Mouse (Mus musculus) heart, postnatal 0 days (tissue): ENCODE data around the gene Csrp3. TPM values are rescaled to one million over a fixed set of nuclear protein-coding genes. Genes with fewer than 3 reads are reported as not detected.
A peak's percentile ranks its signal among the peaks of the same experiment; 100 is the strongest.

Experiments
- ATAC-seq: fragments of 200-750 bp; cut with Nextera tagmentation; 2 replicates; pipeline ENCODE4 v1.8.0; 2017; ENCODE audit warnings: low read depth, moderate number of reproducible peaks, moderate library complexity; ENCODE audit not compliant: insufficient read depth
- DNase-seq: peaks from one replicate; pipeline ENCODE4 v3.0.0-alpha.2; 2016; ENCODE audit warnings: low spot score
- H3K27ac ChIP-seq: fragments of 300-500 bp; sonication (generic); 2 replicates; pipeline ENCODE4 v1.5.1; 2014; ENCODE audit warnings: low read depth, mild to moderate bottlenecking
- H3K27me3 ChIP-seq: fragments of 300-500 bp; sonication (generic); 2 replicates; pipeline ENCODE4 v1.6.1; 2014; ENCODE audit warnings: low read length, mixed read lengths; ENCODE audit not compliant: control insufficient read depth, insufficient read depth
- H3K36me3 ChIP-seq: fragments of 300-500 bp; sonication (generic); replicated peaks from 2 replicates; pipeline ENCODE4 v1.6.1; 2014; ENCODE audit warnings: low read length, mixed read lengths; ENCODE audit not compliant: control insufficient read depth, insufficient read depth
- H3K4me1 ChIP-seq: fragments of 300-500 bp; sonication (generic); 2 replicates; pipeline ENCODE4 v1.6.1; 2014; ENCODE audit warnings: antibody characterized with exemption; ENCODE audit not compliant: control insufficient read depth, insufficient read depth
- H3K4me2 ChIP-seq: fragments of 300-500 bp; sonication (generic); 2 replicates; pipeline ENCODE4 v1.6.1; 2014; ENCODE audit warnings: low read depth, mild to moderate bottlenecking, low read length, moderate library complexity
- H3K4me3 ChIP-seq: fragments of 300-500 bp; sonication (generic); 2 replicates; pipeline ENCODE4 v1.5.1; 2014; ENCODE audit warnings: low read depth, low read length
- H3K9ac ChIP-seq: fragments of 300-500 bp; sonication (generic); replicated peaks from 2 replicates; pipeline ENCODE4 v1.6.1; 2014; ENCODE audit warnings: low read depth, low read length, mixed read lengths
- H3K9me3 ChIP-seq: fragments of 300-500 bp; sonication (generic); replicated peaks from 2 replicates; pipeline ENCODE4 v1.6.1; 2016; ENCODE audit warnings: low read length; ENCODE audit not compliant: control insufficient read depth
- CTCF ChIP-seq: IDR thresholded peaks from 2 replicates; pipeline ENCODE4 v1.5.1; 2016; ENCODE audit warnings: antibody characterized with exemption, control low read depth, low read depth
- EP300 ChIP-seq: IDR thresholded peaks from 2 replicates; pipeline ENCODE4 v1.6.1; 2016; ENCODE audit warnings: antibody characterized with exemption, low read depth
- WGBS: fragments of 180-500 bp; shearing (Covaris S2); extraction: QIAGEN DNeasy Blood & Tissue Kit; methylation state at CpG from one replicate; pipeline ENCODE4 v1.1.7; 2014; 5-methylcytosine and 5-hydroxymethylcytosine counted together
- polyA plus RNA-seq: library from polyadenylated mRNA; unstranded; fragments of >200 nt; fragmentation: Nextera tagmentation; extraction: Ambion mirVana; gene quantifications from 2 replicates; pipeline ENCODE4 v1.2.1, GENCODE M21; 2015
- total RNA-seq: library from RNA; depleted of rRNA; stranded (reverse); fragments of >200 nt; gene quantifications from 2 replicates; pipeline ENCODE4 v1.2.3, GENCODE M21; 2014; ENCODE audit warnings: low replicate concordance

Gene Csrp3
- total and polyA plus RNA-seq, 2 experiments from 2014 or later: 1,464 to 1,928 TPM

GRCm38 (mm10) chr7:48893093-48893492 lies 45.3 kb upstream of the Csrp3 start:
- no peaks in the 10 kb centered on the region for H3K9me3 ChIP-seq
- H3K4me2 ChIP-seq: no peak overlapping the region
- H3K4me1 ChIP-seq: peaks cover 28% of the 10 kb centered on the region
- H3K27me3 ChIP-seq: no peaks in the 10 kb centered on the region
- no peak overlapping the region for H3K4me3 ChIP-seq
- DNase-seq (no peak), ATAC-seq (no peak)
- no peak overlapping the region for H3K27ac ChIP-seq
- no peak for TF ChIP-seq CTCF
- TF ChIP-seq EP300: no peak
- 86% methylated on average over 7 of the region's 7 CpGs for WGBS
- H3K36me3 ChIP-seq: no peaks in the 10 kb centered on the region
- H3K9ac ChIP-seq: no peak overlapping the region

DNA sequence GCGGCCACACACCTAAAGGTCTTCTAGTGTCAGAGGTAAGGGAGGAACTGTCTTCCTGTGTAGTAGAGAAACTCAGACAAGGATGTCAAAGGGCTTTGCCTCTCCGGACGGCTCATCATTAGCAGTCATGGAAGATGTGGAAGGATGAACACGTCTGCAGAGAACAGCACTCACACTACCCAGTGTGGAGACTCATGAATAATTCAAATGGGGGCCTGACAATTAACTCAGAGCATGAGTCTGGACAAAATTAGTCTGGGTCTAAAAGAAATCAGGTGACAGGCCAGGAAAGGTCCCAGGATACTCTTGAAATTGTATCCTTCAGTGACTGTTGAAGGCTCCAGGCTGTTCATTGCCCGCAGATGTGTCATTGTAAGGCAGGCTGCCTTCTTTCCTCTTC lies 43.2 kb upstream of the Csrp3 start:
- Histone ChIP-seq H3K27ac (no peak overlapping the region), H3K9ac (no peak overlapping the region), H3K4me2 (no peak overlapping the region), H3K4me1 (peaks cover 14% of the 10 kb centered on the region; the same call in 1 of the 2 replicates), H3K27me3 (no peaks in the 10 kb centered on the region), H3K4me3 (no peak overlapping the region), H3K9me3 (no peaks in the 10 kb centered on the region), H3K36me3 (no peaks in the 10 kb centered on the region)
- ATAC-seq (no peak), DNase-seq (no peak)
- 77% methylated on average over 5 of the region's 5 CpGs for WGBS
- TF ChIP-seq CTCF (no peak), EP300 (no peak)

DNA sequence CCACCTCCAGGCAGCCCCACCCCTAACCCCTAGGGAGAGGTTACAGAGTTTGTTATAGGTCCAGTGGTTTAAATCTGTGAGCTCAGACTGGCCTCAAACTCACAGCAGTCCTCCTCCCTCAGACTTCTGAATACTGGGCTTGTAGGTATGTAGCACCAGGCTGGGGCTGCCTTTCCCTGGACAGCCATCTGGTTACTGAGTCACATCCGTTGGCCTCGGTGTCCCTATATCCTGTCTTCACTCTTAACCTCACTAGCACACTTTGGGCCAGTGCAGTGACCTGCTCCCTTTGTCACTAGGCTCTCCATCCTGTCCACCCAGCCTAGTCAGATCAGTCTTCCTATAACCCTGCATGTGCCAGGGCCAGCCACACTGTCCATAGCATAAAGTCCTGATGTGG lies 40.9 kb upstream of the Csrp3 start:
- Histone ChIP-seq H3K36me3 (no peaks in the 10 kb centered on the region), H3K27ac (no peak overlapping the region), H3K4me2 (no peak overlapping the region), H3K9me3 (no peaks in the 10 kb centered on the region), H3K9ac (no peak overlapping the region), H3K4me1 (no peaks in the 10 kb centered on the region), H3K27me3 (no peaks in the 10 kb centered on the region), H3K4me3 (no peak overlapping the region)
- DNase-seq (no peak), ATAC-seq (peak; percentile 55)
- no peak for TF ChIP-seq CTCF
- TF ChIP-seq EP300: no peak
- 51% methylated on average over 2 of the region's 2 CpGs for WGBS

GRCm38 (mm10) chr7:48887973-48888372 lies 40.1 kb upstream of the Csrp3 start:
- Histone ChIP-seq H3K4me3 (no peak overlapping the region), H3K4me2 (no peak overlapping the region), H3K9ac (no peak overlapping the region), H3K36me3 (no peaks in the 10 kb centered on the region), H3K27ac (no peak overlapping the region), H3K4me1 (no peaks in the 10 kb centered on the region), H3K27me3 (no peaks in the 10 kb centered on the region), H3K9me3 (no peaks in the 10 kb centered on the region)
- DNase-seq (no peak), ATAC-seq (no peak)
- TF ChIP-seq EP300 (no peak), CTCF (no peak)
- 30% methylated on average over 8 of the region's 8 CpGs for WGBS

DNA sequence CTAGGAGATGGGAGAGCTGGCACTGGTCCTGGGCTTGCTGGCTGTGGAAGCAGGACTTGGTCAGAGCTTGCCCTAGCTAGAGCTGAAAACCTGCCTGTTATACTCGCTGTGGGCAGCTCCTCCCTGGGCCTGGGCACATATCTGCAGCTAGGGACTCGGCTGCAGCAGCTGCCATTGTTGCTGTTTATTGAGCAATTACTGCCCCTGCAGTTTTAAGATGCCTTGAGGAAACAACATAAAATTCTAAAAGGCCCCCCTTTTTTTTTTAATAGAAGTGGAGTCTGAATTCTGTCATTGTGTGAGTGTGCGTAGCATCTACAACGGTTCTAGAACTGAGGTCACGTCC lies 36.4 kb upstream of the Csrp3 start:
- TF ChIP-seq CTCF: no peak
- TF ChIP-seq EP300: no peak
- H3K4me1 ChIP-seq: peaks cover 13% of the 10 kb centered on the region
- ATAC-seq (no peak), DNase-seq (no peak)
- H3K4me3 ChIP-seq: no peak overlapping the region
- no peak overlapping the region for H3K9ac ChIP-seq
- no peak overlapping the region for H3K27ac ChIP-seq
- no peak overlapping the region for H3K4me2 ChIP-seq
- no peaks in the 10 kb centered on the region for H3K9me3 ChIP-seq
- WGBS: 50% methylated on average over 5 of the region's 5 CpGs
- no peaks in the 10 kb centered on the region for H3K36me3 ChIP-seq
- no peaks in the 10 kb centered on the region for H3K27me3 ChIP-seq

DNA sequence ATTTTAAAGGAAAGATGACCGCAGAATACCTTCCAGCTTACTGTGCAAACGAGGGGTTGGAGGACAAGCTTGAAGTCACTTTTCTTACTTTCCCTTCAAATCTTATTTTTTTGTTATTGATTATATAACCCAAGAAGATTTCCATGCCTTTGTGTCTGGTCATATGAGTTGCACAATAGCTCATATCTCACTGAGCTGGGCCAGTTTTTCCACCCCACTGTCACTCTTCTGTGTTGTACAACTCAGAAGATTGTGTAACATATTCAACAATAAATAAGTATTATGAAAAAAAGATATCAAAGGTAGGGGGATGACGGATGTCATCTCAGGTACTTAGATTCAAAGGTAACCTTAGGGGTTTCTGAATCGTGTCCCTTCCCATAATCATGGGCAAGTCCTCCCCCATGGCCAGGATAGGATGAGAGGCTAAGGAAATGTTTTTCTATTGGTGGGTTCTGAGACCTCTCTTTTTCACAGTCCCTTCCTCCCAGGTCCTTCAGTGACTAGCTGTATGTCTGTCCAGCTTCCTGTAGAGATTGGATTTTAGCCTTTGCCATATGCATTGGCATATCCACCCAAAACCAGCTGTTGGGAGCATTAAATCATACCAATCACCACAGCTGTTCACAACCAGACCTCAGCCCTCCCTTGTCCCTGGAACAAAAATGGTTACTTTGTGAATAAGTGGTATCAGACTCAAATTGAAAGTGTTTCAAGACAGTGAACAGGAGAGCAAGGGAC lies 35.9 kb upstream of the Csrp3 start:
- H3K9me3 ChIP-seq: no peaks in the 10 kb centered on the region
- ATAC-seq (no peak), DNase-seq (no peak)
- no peak overlapping the region for H3K27ac ChIP-seq
- peaks cover 16% of the 10 kb centered on the region for H3K4me1 ChIP-seq
- no peak overlapping the region for H3K9ac ChIP-seq
- no peaks in the 10 kb centered on the region for H3K36me3 ChIP-seq
- no peak for TF ChIP-seq CTCF
- no peak for TF ChIP-seq EP300
- no peaks in the 10 kb centered on the region for H3K27me3 ChIP-seq
- H3K4me2 ChIP-seq: no peak overlapping the region
- 83% methylated on average over 4 of the region's 4 CpGs for WGBS
- no peak overlapping the region for H3K4me3 ChIP-seq
